Mouse (Mus musculus) adrenal gland, adult (tissue): ENCODE measurements around the gene AB124611.

Experiments used
- DNase-seq, 2 experiments: peaks; one replicate each; pipeline ENCODE4 v3.0.0; 2022 to 2023; ENCODE audit warnings: low spot score in 1 of 2; ENCODE audit not compliant: inconsistent age in 2 of 2

AB124611 gene

DNA sequence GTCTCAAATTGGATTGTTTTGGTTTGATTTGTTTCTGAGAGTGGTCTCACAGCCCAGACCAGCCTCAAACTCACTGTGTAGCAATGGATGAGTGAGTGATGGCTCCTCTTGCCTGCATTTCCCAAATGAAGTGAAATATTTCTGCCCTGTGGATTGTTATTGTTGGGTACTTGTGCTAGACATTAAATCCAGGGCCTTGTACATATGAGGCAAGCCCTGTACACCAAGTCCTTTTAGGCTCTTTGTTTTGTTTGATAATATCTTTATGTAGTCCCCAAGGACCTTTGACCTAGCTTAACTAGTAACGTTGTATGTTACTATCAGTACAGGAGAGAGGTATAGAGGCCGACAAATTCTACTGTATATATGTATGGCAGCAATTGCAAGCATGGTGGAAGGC lies 68.9 kb downstream of the AB124611 start:
- peak in 1 of 2 experiments; percentile 23 for DNase-seq
